Mouse (Mus musculus) limb, embryonic 11.5 days (tissue): ENCODE data around the gene Edaradd. TPM values are rescaled to one million over a fixed set of nuclear protein-coding genes. Genes with fewer than 3 reads are reported as not detected.

Experiments
- ATAC-seq: fragments of 200-750 bp; cut with Nextera tagmentation; 2 replicates; pipeline ENCODE4 v1.8.0; 2017; ENCODE audit warnings: low read depth; ENCODE audit not compliant: insufficient number of reproducible peaks, low FRiP score, low TSS enrichment
- DNase-seq: peaks from one replicate; pipeline ENCODE4 v3.0.0-alpha.2; 2015; ENCODE audit warnings: low spot score
- H3K27ac ChIP-seq: fragments of 300-500 bp; sonication (generic); replicated peaks from 2 replicates; pipeline ENCODE4 v1.5.1; 2014; ENCODE audit warnings: low read depth, mild to moderate bottlenecking, low read length
- H3K27me3 ChIP-seq: fragments of 300-500 bp; sonication (generic); 2 replicates; pipeline ENCODE4 v1.6.1; 2014; ENCODE audit warnings: mild to moderate bottlenecking, low read length, mixed read lengths; ENCODE audit not compliant: control insufficient read depth, insufficient read depth
- H3K36me3 ChIP-seq: fragments of 300-500 bp; sonication (generic); 2 replicates; pipeline ENCODE4 v1.6.1; 2014; ENCODE audit warnings: mild to moderate bottlenecking, low read length, moderate library complexity, mixed read lengths; ENCODE audit not compliant: control insufficient read depth, insufficient read depth
- H3K4me1 ChIP-seq: fragments of 300-500 bp; sonication (generic); 2 replicates; pipeline ENCODE4 v1.6.1; 2014; ENCODE audit warnings: low read length, mixed read lengths; ENCODE audit not compliant: control insufficient read depth, insufficient read depth
- H3K4me2 ChIP-seq: fragments of 300-500 bp; sonication (generic); 2 replicates; pipeline ENCODE4 v1.6.1; 2014; ENCODE audit warnings: low read depth, mild to moderate bottlenecking, moderate library complexity; ENCODE audit not compliant: severe bottlenecking
- H3K4me3 ChIP-seq: fragments of 300-500 bp; sonication (generic); 2 replicates; pipeline ENCODE4 v1.5.1; 2014; ENCODE audit warnings: low read depth, low read length
- H3K9ac ChIP-seq: fragments of 300-500 bp; sonication (generic); 2 replicates; pipeline ENCODE4 v1.6.1; 2014; ENCODE audit warnings: mild to moderate bottlenecking, low read length
- H3K9me3 ChIP-seq: fragments of 300-500 bp; sonication (generic); 2 replicates; pipeline ENCODE4 v1.6.1; 2016; ENCODE audit warnings: low read length; ENCODE audit not compliant: control insufficient read depth
- WGBS: fragments of 180-500 bp; shearing (Covaris S2); extraction: QIAGEN DNeasy Blood & Tissue Kit; methylation state at CpG from one replicate; pipeline ENCODE4 v1.1.7; 2014; 5-methylcytosine and 5-hydroxymethylcytosine counted together
- polyA plus RNA-seq: library from polyadenylated mRNA; unstranded; fragments of >200 nt; fragmentation: Nextera tagmentation; extraction: Ambion mirVana; gene quantifications from 2 replicates; pipeline ENCODE4 v1.2.1, GENCODE M21; 2014

The Edaradd gene
- polyA plus RNA-seq, 1 experiment from 2014 or later, result 1.4 TPM

- WGBS, result 89% methylated on average over 5 of the region's 5 CpGs
- no peak for ATAC-seq
- H3K4me3 ChIP-seq, result no peak overlapping the region
- no peaks in the 10 kb centered on the region for H3K9me3 ChIP-seq
- no peak for DNase-seq
- H3K4me2 ChIP-seq, result no peak overlapping the region
- no peaks in the 10 kb centered on the region for H3K27me3 ChIP-seq
- no peak overlapping the region for H3K27ac ChIP-seq
- no peak overlapping the region for H3K9ac ChIP-seq
- H3K4me1 ChIP-seq, result no peaks in the 10 kb centered on the region
- peaks cover 20% of the 10 kb centered on the region for H3K36me3 ChIP-seq
Measured at GRCm38 (mm10) chr13:12433843-12434242, 86.4 kb downstream of the Edaradd start.

GRCm38 (mm10) chr13:12428556-12428955 lies 91.7 kb downstream of the Edaradd start:
- Histone ChIP-seq H3K4me2 (no peak overlapping the region), H3K36me3 (peaks cover 11% of the 10 kb centered on the region; the same call in 1 of the 2 replicates), H3K4me1 (no peaks in the 10 kb centered on the region), H3K4me3 (no peak overlapping the region), H3K27me3 (no peaks in the 10 kb centered on the region), H3K27ac (no peak overlapping the region), H3K9ac (no peak overlapping the region), H3K9me3 (no peaks in the 10 kb centered on the region)
- ATAC-seq, result no peak
- DNase-seq, result no peak
- 96% methylated on average over 13 of the region's 13 CpGs for WGBS

Other genes with a start within 250 kb of the Edaradd start
- 7.5 and 8.3 TPM in 2 replicates for gene Actn2, start 179.7 kb downstream of the Edaradd start, polyA plus RNA-seq
- 40.5 and 44.9 TPM in 2 replicates for gene Heatr1, start 125.4 kb downstream of the Edaradd start, polyA plus RNA-seq
- 11.0 and 11.6 TPM in 2 replicates for gene Lgals8, start 55.5 kb downstream of the Edaradd start, polyA plus RNA-seq
- 7.7 and 7.9 TPM in 2 replicates for gene Ero1lb, start 45.4 kb upstream of the Edaradd start, polyA plus RNA-seq